Mouse (Mus musculus) liver, embryonic 15.5 days (tissue): ENCODE data around the gene Aloxe3. TPM values are rescaled to one million over a fixed set of nuclear protein-coding genes. Genes with fewer than 3 reads are reported as not detected.

Experiments
- ATAC-seq: fragments of 200-750 bp; cut with Nextera tagmentation; 2 replicates; pipeline ENCODE4 v1.8.0; 2017; ENCODE audit warnings: moderate number of reproducible peaks, mild to moderate bottlenecking, moderate library complexity; ENCODE audit not compliant: insufficient read depth
- H3K27ac ChIP-seq: fragments of 300-500 bp; sonication (generic); replicated peaks from 2 replicates; pipeline ENCODE4 v1.5.1; 2015; ENCODE audit warnings: mild to moderate bottlenecking, inconsistent platforms
- H3K27me3 ChIP-seq: fragments of 300-500 bp; sonication (generic); 2 replicates; pipeline ENCODE4 v1.6.1; 2015; ENCODE audit warnings: mild to moderate bottlenecking, inconsistent platforms
- H3K36me3 ChIP-seq: fragments of 300-500 bp; sonication (generic); replicated peaks from 2 replicates; pipeline ENCODE4 v1.6.1; 2015; ENCODE audit warnings: moderate library complexity, mild to moderate bottlenecking, inconsistent platforms
- H3K4me1 ChIP-seq: fragments of 300-500 bp; sonication (generic); replicated peaks from 2 replicates; pipeline ENCODE4 v1.6.1; 2015; ENCODE audit warnings: inconsistent platforms
- H3K4me2 ChIP-seq: fragments of 300-500 bp; sonication (generic); 2 replicates; pipeline ENCODE4 v1.6.1; 2015; ENCODE audit warnings: moderate library complexity, mild to moderate bottlenecking, inconsistent platforms
- H3K4me3 ChIP-seq: fragments of 300-500 bp; sonication (generic); replicated peaks from 2 replicates; pipeline ENCODE4 v1.5.1; 2015; ENCODE audit warnings: mild to moderate bottlenecking, inconsistent platforms
- H3K9ac ChIP-seq: fragments of 300-500 bp; sonication (generic); 2 replicates; pipeline ENCODE4 v1.6.1; 2015; ENCODE audit warnings: moderate library complexity, mild to moderate bottlenecking, inconsistent platforms
- H3K9me3 ChIP-seq: fragments of 300-500 bp; sonication (generic); replicated peaks from 2 replicates; pipeline ENCODE4 v1.6.1; 2016; ENCODE audit warnings: inconsistent platforms
- WGBS: fragments of 180-500 bp; shearing (Covaris S2); methylation state at CpG from one replicate; pipeline ENCODE4 v1.1.7; 2015; ENCODE audit warnings: mixed read lengths; ENCODE audit not compliant: insufficient replicate concordance; 5-methylcytosine and 5-hydroxymethylcytosine counted together
- polyA plus RNA-seq: library from polyadenylated mRNA; unstranded; fragments of >200 nt; fragmentation: Nextera tagmentation; extraction: Ambion mirVana; gene quantifications from 2 replicates; pipeline ENCODE4 v1.2.1, GENCODE M21; 2015

The Aloxe3 gene
- polyA plus RNA-seq, 1 experiment from 2014 or later: not detected

DNA sequence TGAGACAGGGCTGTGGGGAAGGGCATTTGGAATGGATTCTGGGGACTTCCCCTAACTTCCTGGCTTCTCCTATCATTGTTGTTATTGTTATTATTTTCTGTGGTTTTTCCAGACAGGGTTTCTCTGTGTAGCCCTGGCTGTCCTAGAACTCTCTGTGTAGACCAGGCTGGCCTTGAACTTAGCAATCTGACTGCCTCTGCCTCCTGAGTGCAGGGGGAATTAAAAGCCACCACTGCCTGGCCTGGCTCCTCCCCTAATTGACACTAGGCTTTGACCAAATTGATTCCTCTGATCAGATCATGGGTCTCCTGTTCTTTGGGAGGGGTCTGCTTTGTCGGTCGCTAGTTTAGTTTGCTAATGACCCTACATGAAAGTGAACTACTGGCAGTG is 1.0 kb downstream of the Aloxe3 start:
- Histone ChIP-seq H3K4me2 (peak overlapping the region; percentile 93), H3K4me1 (peaks cover 43% of the 10 kb centered on the region), H3K9me3 (no peaks in the 10 kb centered on the region), H3K4me3 (peak overlapping the region; percentile 62), H3K27me3 (peaks cover 58% of the 10 kb centered on the region), H3K27ac (no peak overlapping the region), H3K9ac (peak overlapping the region; percentile 53; the same call in 1 of the 2 replicates), H3K36me3 (no peaks in the 10 kb centered on the region)
- WGBS: 44% methylated on average over 2 of the region's 2 CpGs
- ATAC-seq: no peak

DNA sequence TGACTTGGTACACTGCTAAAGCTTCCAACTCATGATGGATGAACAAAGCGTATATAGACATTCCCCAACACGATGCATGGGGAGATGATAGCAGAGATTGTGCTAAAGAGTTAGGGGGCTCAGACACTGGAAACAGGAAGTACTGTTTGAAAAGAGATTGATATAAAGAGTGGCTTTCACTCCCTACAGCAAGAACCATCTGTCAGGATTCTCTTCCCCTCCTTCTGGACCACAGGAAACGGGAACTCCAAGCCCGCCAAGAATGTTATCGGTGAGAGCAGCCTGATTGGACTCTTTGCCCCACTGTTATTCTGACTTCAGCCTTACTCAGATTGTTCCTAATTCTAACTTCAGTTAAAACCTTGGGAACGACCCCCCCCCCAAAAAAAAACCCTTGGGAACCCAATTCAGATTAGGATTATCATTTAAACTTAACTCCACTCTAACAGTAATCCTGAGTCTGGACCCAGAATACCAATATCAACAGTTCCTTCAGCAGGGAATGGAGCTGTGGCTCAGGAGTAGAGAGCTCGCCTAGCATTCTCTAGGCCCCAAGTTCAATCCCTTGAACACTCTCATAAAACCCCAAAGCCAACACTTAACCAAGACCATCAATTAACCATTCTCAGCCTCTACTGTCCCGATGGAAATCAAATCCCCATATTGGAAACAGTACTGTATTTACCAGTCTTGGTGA is 2.9 kb downstream of the Aloxe3 start:
- Histone ChIP-seq H3K4me2 (no peak overlapping the region), H3K27me3 (peaks cover 54% of the 10 kb centered on the region), H3K4me1 (peaks cover 27% of the 10 kb centered on the region), H3K9ac (no peak overlapping the region), H3K27ac (no peak overlapping the region), H3K36me3 (no peaks in the 10 kb centered on the region), H3K9me3 (no peaks in the 10 kb centered on the region), H3K4me3 (no peak overlapping the region)
- ATAC-seq: no peak
- WGBS: 35% methylated on average over 8 of the region's 8 CpGs

DNA sequence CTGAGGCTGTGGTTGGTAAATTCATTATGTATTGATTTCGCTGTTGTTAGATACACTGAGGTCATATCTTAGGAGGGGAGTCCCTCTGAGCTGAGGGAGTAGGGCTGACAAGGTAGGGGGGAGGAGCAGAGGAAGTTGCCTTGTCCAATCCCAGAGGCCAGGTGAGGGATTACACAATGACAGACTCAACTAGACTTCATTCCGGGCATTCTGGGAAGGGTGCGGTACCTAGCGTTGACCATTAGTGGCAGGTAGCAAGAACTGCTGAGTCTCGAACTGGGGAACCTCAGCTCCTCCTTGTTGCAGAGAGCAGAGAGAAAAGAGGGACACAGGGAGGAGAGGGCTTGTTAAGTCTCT is 7.8 kb downstream of the Aloxe3 start:
- Histone ChIP-seq H3K4me3 (peak overlapping the region; percentile 46; the same call in 1 of the 2 replicates), H3K4me1 (peaks cover 14% of the 10 kb centered on the region), H3K27ac (no peak overlapping the region), H3K9me3 (no peaks in the 10 kb centered on the region), H3K4me2 (peak overlapping the region; percentile 70), H3K36me3 (no peaks in the 10 kb centered on the region), H3K27me3 (peaks cover 37% of the 10 kb centered on the region), H3K9ac (no peak overlapping the region)
- ATAC-seq: no peak
- WGBS: 43% methylated on average over 5 of the region's 5 CpGs

- 7% methylated on average over 34 of the region's 34 CpGs for WGBS
- no peak overlapping the region for H3K9ac ChIP-seq
- no peaks in the 10 kb centered on the region for H3K36me3 ChIP-seq
- H3K9me3 ChIP-seq: no peaks in the 10 kb centered on the region
- peak; percentile 46 for ATAC-seq
- H3K4me3 ChIP-seq: peak overlapping the region; percentile 46
- peaks cover 32% of the 10 kb centered on the region for H3K27me3 ChIP-seq
- H3K4me1 ChIP-seq: peaks cover 14% of the 10 kb centered on the region
- no peak overlapping the region for H3K27ac ChIP-seq
- H3K4me2 ChIP-seq: peak overlapping the region; percentile 70
These were observed 8.4 kb downstream of the Aloxe3 start for GRCm38 (mm10) chr11:69133923-69134621.

DNA sequence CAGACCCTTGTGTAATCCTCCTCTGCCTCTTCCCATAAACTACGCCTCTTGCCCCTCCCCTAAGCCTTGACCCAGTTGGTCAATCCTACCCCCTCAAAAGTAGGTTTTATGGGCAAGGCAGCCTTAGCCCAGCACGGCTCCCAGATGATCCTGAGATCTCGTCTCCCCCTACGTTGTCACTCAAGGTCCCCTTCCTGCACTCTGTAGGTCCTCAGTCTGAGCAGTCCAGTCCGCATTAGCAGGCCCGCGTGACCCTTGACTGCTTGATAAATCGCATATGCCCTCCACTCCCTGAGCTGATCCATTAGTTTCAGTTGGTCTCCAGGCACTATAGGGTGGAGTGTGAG is 8.9 kb downstream of the Aloxe3 start:
- Histone ChIP-seq H3K27ac (no peak overlapping the region), H3K4me3 (peak overlapping the region; percentile 46), H3K36me3 (no peaks in the 10 kb centered on the region), H3K9ac (no peak overlapping the region), H3K4me1 (peaks cover 14% of the 10 kb centered on the region), H3K9me3 (no peaks in the 10 kb centered on the region), H3K4me2 (peak overlapping the region; percentile 70), H3K27me3 (peaks cover 26% of the 10 kb centered on the region)
- 34% methylated on average over 8 of the region's 8 CpGs for WGBS
- peak; percentile 32 for ATAC-seq

GRCm38 (mm10) chr11:69135361-69135760 is 9.7 kb downstream of the Aloxe3 start:
- ATAC-seq: no peak
- 54% methylated on average over 6 of the region's 6 CpGs for WGBS

DNA sequence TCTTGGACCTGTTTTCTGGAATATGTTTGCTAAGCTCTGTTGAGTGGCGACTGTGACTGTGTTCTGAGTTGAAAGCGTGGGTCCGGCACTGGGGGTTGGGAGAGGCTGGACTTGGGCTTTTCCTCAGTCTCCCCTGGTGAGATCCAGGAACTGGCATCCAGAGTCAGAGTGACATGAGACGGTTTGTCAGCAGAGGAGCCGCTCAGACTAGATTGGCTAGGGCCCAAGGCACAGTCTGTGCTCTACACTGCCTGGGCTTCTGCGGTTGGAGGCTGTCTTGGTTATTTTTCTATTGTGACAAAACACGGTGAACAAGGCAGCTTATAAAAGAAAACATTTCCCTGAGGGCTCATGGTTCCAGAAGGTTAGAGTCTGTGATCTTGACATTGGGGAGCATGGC is 21.9 kb downstream of the Aloxe3 start:
- Histone ChIP-seq H3K4me2 (no peak overlapping the region), H3K27me3 (peaks cover 18% of the 10 kb centered on the region; the same call in 1 of the 2 replicates), H3K36me3 (no peaks in the 10 kb centered on the region), H3K4me3 (no peak overlapping the region), H3K27ac (no peak overlapping the region), H3K9me3 (no peaks in the 10 kb centered on the region), H3K4me1 (0 out of 2 replicates have a peak, but pooled peaks cover 3% of the 10 kb centered on the region), H3K9ac (no peak overlapping the region)
- ATAC-seq: no peak
- WGBS: 67% methylated on average over 7 of the region's 7 CpGs

More at GRCm38 (mm10) chr11:69135361-69135760, 9.7 kb downstream of the Aloxe3 start:
- peaks cover 21% of the 10 kb centered on the region for H3K27me3 ChIP-seq
- H3K36me3 ChIP-seq: no peaks in the 10 kb centered on the region
- no peak overlapping the region for H3K9ac ChIP-seq
- H3K4me3 ChIP-seq: no peak overlapping the region
- peaks cover 12% of the 10 kb centered on the region for H3K4me1 ChIP-seq
- H3K27ac ChIP-seq: no peak overlapping the region
- H3K4me2 ChIP-seq: no peak overlapping the region
- no peaks in the 10 kb centered on the region for H3K9me3 ChIP-seq

- Histone ChIP-seq H3K4me1 (0 out of 2 replicates have a peak, but pooled peaks cover 3% of the 10 kb centered on the region), H3K4me3 (no peak overlapping the region), H3K27me3 (peaks cover 21% of the 10 kb centered on the region; the same call in 1 of the 2 replicates), H3K9me3 (no peaks in the 10 kb centered on the region), H3K4me2 (no peak overlapping the region), H3K9ac (no peak overlapping the region), H3K36me3 (no peaks in the 10 kb centered on the region), H3K27ac (no peak overlapping the region)
- 77% methylated on average over 5 of the region's 5 CpGs for WGBS
- ATAC-seq: no peak
These were observed 22.8 kb downstream of the Aloxe3 start for GRCm38 (mm10) chr11:69148451-69148960.

GRCm38 (mm10) chr11:69149728-69150127 is 24.0 kb downstream of the Aloxe3 start:
- Histone ChIP-seq H3K27ac (no peak overlapping the region), H3K36me3 (no peaks in the 10 kb centered on the region), H3K4me1 (0 out of 2 replicates have a peak, but pooled peaks cover 3% of the 10 kb centered on the region), H3K4me2 (no peak overlapping the region), H3K27me3 (peaks cover 33% of the 10 kb centered on the region), H3K9me3 (no peaks in the 10 kb centered on the region), H3K9ac (no peak overlapping the region), H3K4me3 (no peak overlapping the region)
- WGBS: 57% methylated on average over 6 of the region's 6 CpGs
- no peak for ATAC-seq

DNA sequence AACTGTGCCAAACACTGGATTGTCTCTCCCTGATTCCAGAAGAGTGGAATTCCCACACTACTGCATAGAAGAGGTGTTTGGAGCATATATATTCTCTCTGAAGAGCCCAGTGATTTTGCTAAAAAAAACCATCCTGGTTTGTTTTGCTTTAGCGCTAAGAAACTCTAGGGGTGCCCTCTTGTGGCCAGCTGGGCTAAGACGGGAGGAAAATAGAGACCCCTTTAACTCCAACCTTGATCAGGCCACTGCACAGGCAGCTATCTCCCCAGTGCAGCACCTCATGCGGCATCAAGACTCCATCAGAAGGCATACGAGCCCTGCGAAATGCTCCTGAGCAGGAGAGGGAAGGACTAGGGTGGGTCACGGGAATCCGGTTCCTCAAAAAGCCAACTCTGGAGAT is 24.7 kb downstream of the Aloxe3 start:
- H3K36me3 ChIP-seq: no peaks in the 10 kb centered on the region
- WGBS: 1% methylated on average over 7 of the region's 7 CpGs
- H3K9ac ChIP-seq: no peak overlapping the region
- H3K4me2 ChIP-seq: peak overlapping the region; percentile 29; the same call in 1 of the 2 replicates
- no peak for ATAC-seq
- H3K4me1 ChIP-seq: 0 out of 2 replicates have a peak, but pooled peaks cover 4% of the 10 kb centered on the region
- H3K27ac ChIP-seq: no peak overlapping the region
- no peak overlapping the region for H3K4me3 ChIP-seq
- no peaks in the 10 kb centered on the region for H3K9me3 ChIP-seq
- H3K27me3 ChIP-seq: peaks cover 35% of the 10 kb centered on the region

GRCm38 (mm10) chr11:69151004-69151403 is 25.3 kb downstream of the Aloxe3 start:
- H3K36me3 ChIP-seq: no peaks in the 10 kb centered on the region
- 0 out of 2 replicates have a peak, but pooled peaks cover 7% of the 10 kb centered on the region for H3K4me1 ChIP-seq
- H3K4me3 ChIP-seq: no peak overlapping the region
- H3K4me2 ChIP-seq: peak overlapping the region; percentile 29; the same call in 1 of the 2 replicates
- no peaks in the 10 kb centered on the region for H3K9me3 ChIP-seq
- no peak for ATAC-seq
- peaks cover 35% of the 10 kb centered on the region for H3K27me3 ChIP-seq
- no peak overlapping the region for H3K27ac ChIP-seq
- no peak overlapping the region for H3K9ac ChIP-seq
- WGBS: 63% methylated on average over 6 of the region's 6 CpGs
